8 mouse cellular contexts compared by ENCODE assay signal in the genomic region with DNA sequence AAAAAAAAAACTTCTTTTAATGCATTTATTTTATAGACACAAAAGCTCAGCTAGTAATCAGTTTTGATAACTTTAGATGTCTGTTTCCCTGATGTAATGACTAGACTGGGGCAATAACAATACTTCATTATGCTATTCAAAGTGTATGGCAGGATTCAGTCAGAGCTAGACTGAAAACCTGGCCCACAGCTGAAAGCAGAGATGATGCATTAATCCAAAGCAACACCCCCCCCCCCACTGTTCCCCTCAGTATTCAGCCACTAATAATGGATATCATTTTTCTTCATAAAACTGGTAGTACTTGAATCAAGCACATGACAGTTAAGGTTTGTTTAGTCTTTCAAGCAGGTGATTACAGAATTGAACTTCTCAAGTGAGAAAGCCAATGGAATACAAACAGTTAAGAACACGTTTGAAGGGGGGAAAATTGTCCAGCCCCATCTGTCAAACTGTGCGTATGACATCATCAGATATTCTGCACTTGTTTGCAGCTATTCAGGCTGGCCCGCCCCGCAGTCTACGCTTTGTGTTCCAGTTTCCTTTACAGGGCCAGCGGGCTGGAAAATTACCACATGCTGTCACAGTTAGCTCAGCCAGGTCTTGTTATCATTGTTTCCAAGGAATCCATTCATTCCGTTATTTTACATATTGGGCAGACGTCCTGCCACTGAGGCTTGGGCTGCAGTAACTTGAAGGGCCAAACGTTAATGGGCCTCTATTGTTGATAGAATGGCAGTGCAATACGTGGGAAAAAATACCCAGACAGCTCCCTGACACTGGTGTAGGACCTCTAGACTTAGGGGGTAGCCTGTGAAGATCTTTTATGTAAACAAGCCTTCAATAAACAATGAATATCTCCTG.
DNase-seq lines count a peak whose midpoint lies in the region; ATAC-seq and TF ChIP-seq lines count a peak whose summit lies in the region.

No protein-coding gene starts in this region.

- no peaks in the 10 kb centered on the region for H3K79me2 ChIP-seq in CH12.LX (replicated peaks; ENCODE audit: control insufficient read depth, extremely low read depth, insufficient read depth, poor library complexity, severe bottlenecking)

- dilution Hi-C loops in CH12.LX (cut with MboI; ENCODE audit: extremely low pct_ligation_motif_present, extremely low pct_unique_long_range_greater_than_20kb, low sequenced_read_pairs): no loop called here

- no peaks in the 10 kb centered on the region for H3K9me3 ChIP-seq in CH12.LX (replicated peaks; ENCODE audit: low read length)
- no peaks in the 10 kb centered on the region for H3K9me3 ChIP-seq in midbrain, postnatal 0 days (ENCODE audit: low read length)

- H3K27me3 ChIP-seq in CH12.LX (replicated peaks): no peaks in the 10 kb centered on the region
- no peaks in the 10 kb centered on the region for H3K27me3 ChIP-seq in midbrain, postnatal 0 days (ENCODE audit: insufficient read depth, low read length)

- DNase-seq in CH12.LX (ENCODE audit: extremely low read depth): peak; percentile 0
- peak; percentile 73 for DNase-seq in cerebellum, adult 8-10 months
- peak; percentile 21 to 45 for DNase-seq in layer of hippocampus, postnatal 25 days (ENCODE audit: extremely low spot score in 1 of 2, low spot score in 1 of 2)
- DNase-seq in midbrain, postnatal 0 days (ENCODE audit: low spot score): peak; percentile 95
- no peak for DNase-seq in adrenal gland, adult (ENCODE audit: inconsistent age in 2 of 2, low spot score in 1 of 2)
- DNase-seq in thymus, postnatal 25 days: no peak
- DNase-seq in adrenal gland, postnatal 14 days: no peak

- no peak overlapping the region for H3K27ac ChIP-seq in CH12.LX (ENCODE audit: insufficient read depth, low read depth)
- no peak overlapping the region for H3K27ac ChIP-seq in midbrain, postnatal 0 days (ENCODE audit: low read depth, low read length)

- TF ChIP-seq CTCF in CH12.LX (conservative IDR thresholded peaks at IDR 0.05 in 1 of 2, IDR thresholded peaks at IDR 0.05 in 1 of 2; ENCODE audit: low read depth in 2 of 2, low read length in 2 of 2): no peak
- no peak for TF ChIP-seq CTCF in midbrain, postnatal 0 days (IDR thresholded peaks at IDR 0.05)

- no peak overlapping the region for H3K9ac ChIP-seq in CH12.LX (ENCODE audit: insufficient read depth, low read depth)
- H3K9ac ChIP-seq in midbrain, postnatal 0 days (replicated peaks; ENCODE audit: low read length, poor library complexity, severe bottlenecking): no peak overlapping the region

- H3K4me2 ChIP-seq in CH12.LX (ENCODE audit: insufficient read depth, low read depth, poor library complexity, severe bottlenecking): no peak overlapping the region
- no peak overlapping the region for H3K4me2 ChIP-seq in midbrain, postnatal 0 days (ENCODE audit: low read depth, low read length, poor library complexity, severe bottlenecking)

- H3K4me1 ChIP-seq in CH12.LX (ENCODE audit: control insufficient read depth in 1 of 2, insufficient read depth in 2 of 2): no peaks in the 10 kb centered on the region
- H3K4me1 ChIP-seq in midbrain, postnatal 0 days (ENCODE audit: insufficient read depth, low read length): no peaks in the 10 kb centered on the region

- no peak overlapping the region for H3K4me3 ChIP-seq in CH12.LX (replicated peaks in 1 of 3; ENCODE audit: low read depth in 2 of 3, low read length in 2 of 3, poor library complexity in 1 of 3)
- no peak overlapping the region for H3K4me3 ChIP-seq in midbrain, postnatal 0 days (ENCODE audit: low read depth, low read length)

- TF ChIP-seq RAD21 in CH12.LX (IDR thresholded peaks at IDR 0.05; ENCODE audit: low read depth, low read length): no peak

- TF ChIP-seq POLR2A in CH12.LX (IDR thresholded peaks at IDR 0.05; ENCODE audit: low read depth, low read length): no peak

- no peak for TF ChIP-seq EP300 in CH12.LX (IDR thresholded peaks at IDR 0.05; ENCODE audit: low read length)

- peak; percentile 89 for ATAC-seq in frontal cortex, adult (ENCODE audit: low TSS enrichment)
- peak; percentile 91 for ATAC-seq in midbrain, postnatal 0 days (ENCODE audit: low FRiP score)

- no peaks in the 10 kb centered on the region for H3K36me3 ChIP-seq in CH12.LX (replicated peaks in 1 of 2; ENCODE audit: control insufficient read depth in 1 of 2, insufficient read depth in 1 of 2, low read length in 1 of 2)
- no peaks in the 10 kb centered on the region for H3K36me3 ChIP-seq in midbrain, postnatal 0 days (ENCODE audit: insufficient read depth, low read length)

- 13% methylated on average over 10 of the region's 10 CpGs for WGBS in midbrain, postnatal 0 days

- in situ Hi-C loops in CH12.LX (cut with MboI; ENCODE audit: low pct_ligation_motif_present, low pct_unique_long_range_greater_than_20kb, low sequenced_read_pairs): no loop called here

TF ChIP-seq in CH12.LX, 34 proteins besides CTCF, POLR2A, EP300 and RAD21:
- TF ChIP-seq KAT2A (IDR thresholded peaks at IDR 0.05; ENCODE audit: insufficient replicate concordance, low read length) (no peak), ETS1 (conservative IDR thresholded peaks at IDR 0.05; ENCODE audit: low read depth, low read length) (no peak), IRF4 (IDR thresholded peaks at IDR 0.05; ENCODE audit: low read depth, low read length) (no peak), USF2 (conservative IDR thresholded peaks at IDR 0.05; ENCODE audit: low read depth, low read length) (no peak), GABPA (IDR thresholded peaks at IDR 0.05; ENCODE audit: insufficient replicate concordance, low read depth, low read length) (no peak), ZC3H11A (IDR thresholded peaks at IDR 0.05; ENCODE audit: low read depth, low read length) (no peak), SMC3 (IDR thresholded peaks at IDR 0.05; ENCODE audit: low read depth, low read length) (no peak), ZKSCAN1 (IDR thresholded peaks at IDR 0.05; ENCODE audit: borderline replicate concordance, low read depth, low read length) (no peak), ZMIZ1 (IDR thresholded peaks at IDR 0.05; ENCODE audit: low read depth, low read length) (no peak), SIN3A (IDR thresholded peaks at IDR 0.05; ENCODE audit: low read length) (no peak), PAX5 (IDR thresholded peaks at IDR 0.05; ENCODE audit: low read length) (no peak)

Comparison
In these comparisons a context has a peak if more than half of its experiments do, and no peak if none do; other contexts are left out.
1. DNase-seq: peak in CH12.LX (single experiment), cerebellum, adult 8-10 months (single experiment), layer of hippocampus, postnatal 25 days (2 of 2) and midbrain, postnatal 0 days (single experiment); none in adrenal gland, adult (0 of 2), thymus, postnatal 25 days (single experiment) and adrenal gland, postnatal 14 days (single experiment).